Mouse (Mus musculus): ENCODE measurements around the gene Peli3. TPM values are rescaled to one million over a fixed set of nuclear protein-coding genes. Genes with fewer than 3 reads are reported as not detected.
A peak's percentile ranks its signal among the peaks of the same experiment; 100 is the strongest.

Peli3 gene
- total RNA-seq, 2 experiments from 2014 or later, result 1.5 to 2.1 TPM

DNA sequence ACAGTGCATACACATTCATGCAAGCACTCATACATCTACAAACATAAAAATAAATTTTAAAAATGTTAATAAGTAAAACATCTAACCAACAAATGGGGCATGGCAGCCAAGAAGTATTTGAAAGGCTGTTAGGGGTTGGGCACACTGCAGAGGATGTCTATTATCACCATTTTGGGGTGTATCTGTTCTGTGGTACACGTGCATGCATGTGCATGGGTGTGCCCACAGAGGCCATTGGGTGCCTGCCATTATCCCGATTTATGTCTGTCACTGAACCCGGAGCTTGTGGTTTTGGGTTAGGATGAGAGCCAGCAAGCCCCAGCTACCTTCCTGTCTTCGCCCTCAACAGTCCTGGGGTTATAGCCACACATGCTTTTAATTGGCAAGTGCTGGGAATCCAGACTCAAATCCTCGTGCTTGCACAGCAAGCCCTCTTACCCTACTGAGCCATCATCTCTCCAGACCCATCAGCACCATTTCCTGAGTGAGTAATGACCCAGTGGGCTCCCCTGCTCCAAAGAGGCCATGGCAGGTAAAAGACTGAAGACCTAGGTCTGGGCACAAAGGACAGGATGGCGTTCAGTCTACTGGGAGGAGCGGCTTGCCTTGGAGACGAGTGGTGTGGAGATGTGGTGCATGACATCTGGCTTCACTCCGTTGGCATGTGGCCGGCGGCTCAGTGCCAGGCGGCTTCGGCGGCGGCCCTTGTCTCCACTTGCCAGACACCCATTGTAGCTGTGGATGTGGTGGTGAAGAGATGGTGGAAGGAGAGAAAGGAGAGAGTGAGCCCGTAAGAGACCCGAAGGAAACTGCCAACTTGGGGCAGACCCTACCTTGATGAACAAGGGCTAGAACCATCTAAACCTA lies 5.2 kb downstream of the Peli3 start:
- intact Hi-C loops (cut with DNase I), result no loop called here
- no peak for DNase-seq

DNA sequence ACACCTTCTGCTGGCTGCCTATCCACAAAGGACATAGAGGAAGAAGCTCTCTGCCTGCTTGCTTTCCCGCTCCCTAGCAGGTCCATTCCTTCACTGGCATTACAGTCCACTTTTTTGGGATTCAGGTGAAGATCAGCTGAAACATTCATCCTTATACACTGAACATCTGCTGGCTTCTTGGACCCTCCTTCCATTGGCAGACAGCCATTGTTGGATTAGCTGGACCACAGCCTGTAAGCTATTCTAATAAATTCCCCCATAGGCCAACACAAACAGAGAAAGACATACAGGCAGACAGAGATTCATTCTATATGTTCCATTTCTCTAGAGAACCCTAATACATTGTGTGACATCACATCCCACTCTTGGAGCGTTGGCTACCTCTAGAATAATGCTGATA lies 6.0 kb downstream of the Peli3 start:
- no peak for TF ChIP-seq CTCF (IDR thresholded peaks at IDR 0.05)
- H3K27ac ChIP-seq, result no peak overlapping the region
- DNase-seq, result no peak
- no peak overlapping the region for H3K4me3 ChIP-seq
- intact Hi-C loops (cut with DNase I), result no loop called here

More for the DNA sequence above, 5.2 kb downstream of the Peli3 start:
- Histone ChIP-seq H3K27ac (no peak overlapping the region), H3K4me3 (no peak overlapping the region)
- TF ChIP-seq CTCF (IDR thresholded peaks at IDR 0.05), result no peak

DNA sequence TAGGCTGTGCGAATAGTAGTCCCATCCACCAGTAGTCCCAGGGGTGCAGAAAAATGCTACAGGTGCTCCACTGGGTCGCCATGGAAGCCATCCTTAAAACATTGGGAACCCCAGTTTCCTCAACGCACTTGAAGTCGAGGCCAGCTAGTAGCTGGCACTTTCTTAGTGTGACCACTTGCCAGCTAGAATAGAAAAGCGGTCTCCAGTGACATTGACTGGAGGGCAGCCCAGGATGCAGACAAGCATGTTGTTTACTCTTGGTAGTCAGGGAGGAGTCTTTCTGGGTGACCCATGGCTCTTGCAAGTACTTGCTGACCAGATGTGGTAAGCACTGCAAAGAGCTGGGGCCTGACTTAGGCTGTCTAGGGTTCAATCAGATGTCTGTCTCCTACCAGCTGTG lies 14.1 kb downstream of the Peli3 start:
- DNase-seq, result peak; percentile 81

DNA sequence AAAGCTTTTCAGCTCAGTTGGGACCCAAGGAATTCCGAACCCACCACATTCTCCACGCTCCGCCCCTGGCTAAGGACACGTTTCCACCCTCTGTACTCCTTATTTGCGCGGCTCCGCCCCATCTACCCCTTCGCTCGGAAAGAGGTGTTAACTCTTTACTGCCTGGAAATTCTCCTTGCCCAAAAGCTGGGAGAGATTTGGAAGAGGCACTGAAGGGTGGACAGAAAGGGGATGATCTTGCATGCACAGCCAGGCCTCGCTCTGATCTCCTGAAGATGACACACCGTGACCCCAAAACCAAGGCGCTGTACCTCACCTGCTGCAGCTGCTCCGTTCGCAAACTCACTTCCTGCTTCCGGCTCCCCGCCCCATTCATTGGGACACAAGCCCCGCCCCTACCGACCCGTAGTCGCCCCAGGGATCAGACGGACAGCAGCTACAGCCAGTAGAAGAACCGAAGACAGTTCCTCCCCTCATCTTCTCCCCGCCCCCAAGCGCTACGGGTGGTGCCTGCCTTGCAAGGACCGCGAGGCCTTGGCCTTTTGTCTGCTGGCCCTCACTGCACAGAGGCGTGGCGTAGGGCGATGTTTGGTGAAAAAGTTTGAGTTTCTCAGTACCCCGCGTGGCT lies 14.9 kb downstream of the Peli3 start, which contains the start of gene Dpp3:
Dpp3 (minus strand) TSS at position 384 of the 628 bp plus-strand sequence.
- peak within 1 kb of the TSS; percentile 92 for H3K27ac ChIP-seq
- peak; percentile 99 for DNase-seq
- intact Hi-C loops (cut with DNase I), result no loop called here
- no peak for TF ChIP-seq CTCF (IDR thresholded peaks at IDR 0.05)
- H3K4me3 ChIP-seq, result peak within 1 kb of the TSS; percentile 82

More for the DNA sequence above, 14.1 kb downstream of the Peli3 start:
- TF ChIP-seq CTCF (IDR thresholded peaks at IDR 0.05), result no peak
- Histone ChIP-seq H3K4me3 (peak overlapping the region; percentile 82), H3K27ac (peak overlapping the region; percentile 92)
- intact Hi-C loops (cut with DNase I), result no loop called here

DNA sequence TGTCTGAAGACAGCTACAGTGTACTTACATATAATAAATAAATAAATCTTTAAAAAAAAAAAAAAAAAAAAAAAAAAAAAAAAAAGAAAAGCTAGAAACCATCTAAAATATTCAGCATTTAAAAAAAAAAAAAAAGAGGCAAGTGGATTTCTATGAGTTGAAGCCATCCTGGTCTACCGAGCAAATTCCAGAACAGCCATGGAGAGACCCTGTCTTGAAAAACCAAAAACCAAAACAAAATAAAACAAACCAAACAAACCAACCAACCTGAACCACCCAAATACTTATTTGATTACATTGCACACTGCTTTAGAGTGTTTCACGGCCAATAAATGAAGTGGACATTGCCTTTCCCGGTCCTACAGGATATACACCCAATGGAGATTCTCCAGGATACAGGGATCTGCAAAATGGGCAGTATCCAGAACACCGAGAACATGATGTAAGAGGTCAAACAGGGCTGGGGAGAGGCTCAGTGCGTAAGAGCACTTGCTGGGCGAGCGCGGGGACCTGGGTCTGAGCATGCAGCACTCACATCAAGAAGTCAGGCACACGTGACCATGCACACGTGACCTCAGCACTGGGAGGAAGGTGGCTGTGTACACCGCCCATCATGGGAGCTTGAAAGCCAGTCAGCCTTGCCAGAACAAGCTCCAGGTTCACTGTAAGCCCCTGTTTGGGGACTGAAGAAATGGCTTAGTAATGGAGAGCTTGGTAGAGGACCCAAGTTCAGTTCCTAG lies 17.6 kb downstream of the Peli3 start:
- H3K27ac ChIP-seq, result no peak overlapping the region
- no peak for TF ChIP-seq CTCF (IDR thresholded peaks at IDR 0.05)
- no peak for DNase-seq
- H3K4me3 ChIP-seq, result no peak overlapping the region
- intact Hi-C loops (cut with DNase I), result no loop called here

DNA sequence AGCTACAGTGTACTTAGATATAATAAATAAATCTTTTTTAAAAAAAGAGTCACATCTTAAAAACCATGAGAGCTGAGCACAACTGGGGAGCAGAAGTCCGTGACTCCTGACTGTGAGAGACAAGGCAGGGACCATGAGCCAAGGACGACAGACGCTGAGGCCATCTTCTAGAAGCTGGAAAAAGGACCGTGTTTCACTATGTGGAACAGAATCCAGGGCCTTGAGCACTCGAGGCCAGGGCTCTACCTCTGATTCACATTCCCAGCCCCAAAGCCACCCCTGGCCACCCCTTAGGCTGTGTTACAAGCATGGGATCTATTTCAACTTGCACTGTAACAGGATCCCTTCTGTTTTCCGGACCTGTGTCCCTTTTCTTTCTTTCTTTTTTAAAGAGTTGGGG lies 23.3 kb downstream of the Peli3 start:
- no peak for TF ChIP-seq CTCF (IDR thresholded peaks at IDR 0.05)
- H3K27ac ChIP-seq, result no peak overlapping the region
- intact Hi-C loops (cut with DNase I), result no loop called here

DNA sequence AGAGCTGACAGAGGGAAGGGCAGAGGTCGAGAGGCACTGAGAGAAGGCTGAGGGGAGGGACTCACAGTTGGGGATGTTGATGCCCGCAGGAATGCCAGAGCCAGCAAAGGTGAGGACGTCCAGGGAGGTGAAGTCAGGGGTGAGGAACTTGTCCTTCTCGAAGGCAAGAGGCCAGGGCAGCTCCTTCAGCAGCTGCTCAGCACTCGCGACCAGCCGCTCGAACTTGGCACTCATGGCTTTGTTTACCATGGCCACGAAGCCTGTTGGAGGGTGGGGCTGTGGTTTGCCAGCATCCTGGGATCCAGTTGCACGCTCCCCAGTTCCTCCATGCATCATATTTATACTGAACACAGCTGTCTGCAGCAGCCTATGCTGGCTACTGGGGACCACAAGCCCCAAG lies 26.1 kb downstream of the Peli3 start:
- no peak for DNase-seq
- no peak for TF ChIP-seq CTCF (IDR thresholded peaks at IDR 0.05)
- Histone ChIP-seq H3K27ac (no peak overlapping the region), H3K4me3 (no peak overlapping the region)
- intact Hi-C loops (cut with DNase I), result no loop called here

More for the DNA sequence above, 23.3 kb downstream of the Peli3 start:
- no peak overlapping the region for H3K4me3 ChIP-seq
- no peak for DNase-seq

DNA sequence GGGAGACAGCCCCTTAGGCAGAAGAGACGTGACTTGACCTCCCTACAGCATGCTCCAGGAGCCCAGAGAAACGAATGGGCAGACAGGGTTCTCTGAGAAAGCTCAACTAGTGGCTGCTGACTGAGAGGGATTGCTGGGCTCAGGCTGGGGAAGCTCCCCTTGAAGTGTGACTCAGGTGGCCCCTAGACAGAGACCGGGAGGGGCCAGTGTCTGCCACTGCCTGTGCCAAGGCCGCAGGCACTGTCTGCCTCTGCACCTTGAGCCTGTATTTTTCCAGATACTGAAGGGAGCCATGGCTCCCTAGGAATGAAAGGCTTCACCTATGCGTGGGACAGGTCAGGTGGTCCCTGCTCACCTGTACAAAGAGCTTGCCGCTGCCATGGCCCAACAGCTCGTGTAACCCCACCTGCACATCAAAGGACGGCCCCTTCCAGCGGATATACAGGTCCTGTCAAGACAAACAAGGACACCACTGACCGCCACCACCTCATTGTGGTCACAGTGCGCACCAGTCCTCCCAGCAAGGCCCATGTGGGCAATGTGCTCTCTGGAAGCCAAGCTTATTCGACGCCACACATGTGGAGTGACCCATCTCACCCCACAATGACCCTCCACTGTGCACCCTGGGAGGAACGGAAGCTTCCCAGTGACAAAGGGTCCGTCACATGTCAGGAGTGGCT lies 26.9 kb downstream of the Peli3 start:
- Histone ChIP-seq H3K27ac (no peak overlapping the region), H3K4me3 (no peak overlapping the region)
- DNase-seq, result no peak
- intact Hi-C loops (cut with DNase I), result no loop called here
- TF ChIP-seq CTCF (IDR thresholded peaks at IDR 0.05), result no peak

DNA sequence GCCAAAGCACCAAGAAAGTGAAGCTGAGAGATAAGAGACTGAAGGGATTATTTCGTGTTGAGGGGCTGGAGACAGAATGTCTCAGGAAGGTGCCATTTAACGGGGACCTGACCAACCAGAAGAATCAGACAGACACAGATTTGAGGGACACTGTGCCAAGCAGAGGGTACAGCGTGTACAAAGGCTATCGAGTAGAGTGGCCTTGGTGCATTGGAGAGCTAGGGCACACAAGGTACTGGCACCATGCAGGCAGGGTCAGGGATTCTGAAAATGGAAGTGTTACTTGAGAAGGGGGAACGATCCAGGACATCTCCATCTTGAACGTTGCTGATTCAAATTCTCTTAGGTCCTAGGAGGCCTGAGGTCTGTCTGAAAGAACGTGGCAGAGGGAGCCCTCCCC lies 33.6 kb downstream of the Peli3 start:
- no peak for TF ChIP-seq CTCF (IDR thresholded peaks at IDR 0.05)
- no peak overlapping the region for H3K27ac ChIP-seq
- no peak overlapping the region for H3K4me3 ChIP-seq
- DNase-seq, result peak; percentile 47
- intact Hi-C loops (cut with DNase I), result loop anchor here (5.0 kb wide), 1 partner anchor 152 kb away; the partner anchor contains the start of gene Rbm4b

DNA sequence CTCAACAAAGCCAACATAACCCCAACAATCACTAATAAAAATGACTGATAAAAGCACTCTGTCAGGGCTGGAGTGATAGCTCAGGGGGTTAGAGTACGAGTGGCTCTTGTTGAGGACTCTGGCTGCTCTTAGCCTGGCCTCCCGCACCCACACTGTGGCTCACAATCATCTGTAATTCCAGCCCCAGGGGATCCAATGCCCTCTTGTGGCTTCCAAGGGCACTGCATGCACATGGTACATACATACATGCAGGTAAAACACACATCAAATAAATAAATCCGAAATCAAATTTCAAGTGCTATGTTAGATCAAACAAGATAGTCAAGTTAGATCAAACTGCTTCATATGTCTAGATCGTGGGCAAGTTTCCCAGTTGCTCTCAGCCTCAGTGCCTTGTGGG lies 34.8 kb downstream of the Peli3 start:
- Histone ChIP-seq H3K27ac (no peak overlapping the region), H3K4me3 (no peak overlapping the region)
- TF ChIP-seq CTCF (IDR thresholded peaks at IDR 0.05), result peak; percentile 70
- peak; percentile 61 for DNase-seq
- intact Hi-C loops (cut with DNase I), result loop anchor here (5.0 kb wide), 1 partner anchor 151 kb away; the partner anchor contains the start of gene Rbm4b

DNA sequence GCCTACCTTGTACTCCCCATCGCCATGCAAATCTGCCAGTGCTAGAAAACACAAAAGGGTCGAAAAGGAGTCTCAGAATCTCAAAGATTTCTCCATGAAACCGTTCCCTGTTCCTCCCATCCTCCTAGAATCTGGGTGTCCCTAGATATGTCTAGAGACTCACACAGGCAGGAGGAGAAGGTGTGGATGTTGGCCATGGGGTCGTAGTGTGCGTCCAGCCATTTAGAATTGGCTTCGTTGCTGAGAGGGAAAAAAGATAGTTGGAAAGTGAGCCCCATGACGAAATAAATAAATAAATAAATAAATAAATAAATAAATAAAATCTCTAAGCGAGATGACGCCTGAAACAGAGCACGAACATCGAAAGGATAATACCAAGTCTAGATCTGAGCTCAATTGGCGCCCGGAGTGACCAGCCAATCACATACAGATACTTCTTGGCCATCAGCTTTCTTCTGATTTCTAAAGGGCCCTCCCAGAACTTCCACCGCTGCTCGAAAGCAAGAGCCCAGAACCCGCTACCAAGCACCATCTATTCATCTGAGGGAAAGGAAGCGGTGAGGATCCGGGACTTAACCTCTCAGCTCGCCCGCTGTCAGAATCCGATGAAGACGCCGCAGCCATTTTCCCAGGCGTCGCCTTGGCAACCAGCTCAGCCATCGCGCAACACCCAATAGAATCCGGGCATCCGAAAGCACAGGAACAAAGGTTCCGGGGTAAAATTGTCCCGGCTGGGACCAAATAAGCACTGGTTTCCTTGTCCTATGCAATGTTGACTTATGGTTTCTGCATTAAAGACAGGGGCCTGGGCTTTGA lies 36.7 kb downstream of the Peli3 start, which contains the start of gene Bbs1:
Bbs1 (minus strand) TSS at position 650 of the 816 bp plus-strand sequence.
- peak within 1 kb of the TSS; percentile 80 for H3K27ac ChIP-seq
- intact Hi-C loops (cut with DNase I), result loop anchor here (5.0 kb wide), 1 partner anchor 149 kb away; the partner anchor contains the start of gene Rbm4b
- no peak for TF ChIP-seq CTCF (IDR thresholded peaks at IDR 0.05)
- peak; percentile 85 for DNase-seq
- peak within 1 kb of the TSS; percentile 73 for H3K4me3 ChIP-seq
